Mouse (Mus musculus) hindbrain, embryonic 13.5 days (tissue): ENCODE measurements at regions not wholly inside any gene's neighbourhood (a gene's known extent, or its start where the extent isn't known, plus 50 kb on each side); places are given as distances from the start of the nearest gene placed in this dataset.

Source experiments
- ATAC-seq: fragments of 200-750 bp; cut with Nextera tagmentation; 2 replicates; pipeline ENCODE4 v1.8.0; 2017; ENCODE audit warnings: moderate TSS enrichment; ENCODE audit not compliant: low FRiP score
- H3K27ac ChIP-seq: fragments of 300-500 bp; sonication (generic); 2 replicates; pipeline ENCODE4 v1.5.1; 2015; ENCODE audit warnings: inconsistent platforms, mild to moderate bottlenecking, moderate library complexity
- H3K27me3 ChIP-seq: fragments of 300-500 bp; sonication (generic); 2 replicates; pipeline ENCODE4 v1.6.1; 2015; ENCODE audit warnings: mild to moderate bottlenecking, inconsistent platforms
- H3K36me3 ChIP-seq: fragments of 300-500 bp; sonication (generic); 2 replicates; pipeline ENCODE4 v1.6.1; 2015; ENCODE audit warnings: mild to moderate bottlenecking, inconsistent platforms
- H3K4me1 ChIP-seq: fragments of 300-500 bp; sonication (generic); replicated peaks from 2 replicates; pipeline ENCODE4 v1.6.1; 2015; ENCODE audit warnings: inconsistent platforms
- H3K4me2 ChIP-seq: fragments of 300-500 bp; sonication (generic); 2 replicates; pipeline ENCODE4 v1.6.1; 2015; ENCODE audit warnings: inconsistent platforms, mild to moderate bottlenecking, moderate library complexity
- H3K4me3 ChIP-seq: fragments of 300-500 bp; sonication (generic); 2 replicates; pipeline ENCODE4 v1.5.1; 2015; ENCODE audit warnings: mild to moderate bottlenecking, inconsistent platforms
- H3K9ac ChIP-seq: fragments of 300-500 bp; sonication (generic); 2 replicates; pipeline ENCODE4 v1.6.1; 2015; ENCODE audit warnings: mild to moderate bottlenecking, inconsistent platforms
- H3K9me3 ChIP-seq: fragments of 300-500 bp; sonication (generic); 2 replicates; pipeline ENCODE4 v1.6.1; 2016; ENCODE audit warnings: inconsistent platforms
- WGBS: fragments of 180-500 bp; shearing (Covaris S2); methylation state at CpG from one replicate; pipeline ENCODE4 v1.1.7; 2015; 5-methylcytosine and 5-hydroxymethylcytosine counted together

DNA sequence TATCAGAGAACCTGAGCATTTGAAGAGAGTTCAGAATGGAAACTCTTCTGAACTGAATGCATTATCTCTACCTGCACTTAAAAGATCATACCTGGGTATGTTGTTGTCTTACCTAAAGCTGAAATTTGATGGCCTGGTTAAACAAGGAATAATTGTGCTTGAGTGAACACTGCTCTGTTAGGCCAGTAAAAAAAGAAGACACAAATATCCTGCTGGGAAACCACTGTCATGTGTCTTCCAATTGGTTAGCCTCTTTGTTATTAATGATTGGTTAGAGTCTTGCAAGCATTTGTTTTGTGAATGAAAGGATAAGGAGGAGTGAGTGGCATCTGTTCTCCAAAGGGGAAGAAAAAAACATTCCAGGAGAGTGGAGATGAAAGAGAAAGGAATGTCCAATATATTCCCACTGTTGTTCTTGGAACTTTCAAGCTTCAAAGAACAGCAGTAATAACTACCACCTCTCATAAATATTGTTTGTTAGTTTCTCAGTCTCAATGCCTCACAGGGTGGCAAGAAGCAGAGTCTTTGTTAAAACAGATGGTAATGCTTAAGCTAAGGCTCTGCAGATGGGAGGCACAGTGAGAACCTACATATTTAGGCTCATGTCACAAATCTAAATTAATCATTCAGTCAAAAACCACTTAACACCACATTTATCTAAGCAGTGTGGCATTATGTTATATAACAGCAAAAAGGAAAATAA is 165.5 kb downstream of the Dsel start:
- Histone ChIP-seq H3K4me2 (no peak overlapping the region), H3K9ac (no peak overlapping the region), H3K27me3 (no peaks in the 10 kb centered on the region), H3K36me3 (no peaks in the 10 kb centered on the region), H3K9me3 (no peaks in the 10 kb centered on the region), H3K4me1 (no peaks in the 10 kb centered on the region; the same call in 1 of the 2 replicates), H3K27ac (no peak overlapping the region), H3K4me3 (no peak overlapping the region)
- ATAC-seq, result no peak

- H3K9me3 ChIP-seq, result no peaks in the 10 kb centered on the region
- no peaks in the 10 kb centered on the region for H3K36me3 ChIP-seq
- no peaks in the 10 kb centered on the region for H3K27me3 ChIP-seq
- no peak overlapping the region for H3K27ac ChIP-seq
- no peak overlapping the region for H3K9ac ChIP-seq
- H3K4me1 ChIP-seq, result no peaks in the 10 kb centered on the region
- ATAC-seq, result no peak
- 93% methylated on average over 1 of the region's 1 CpGs for WGBS
- no peak overlapping the region for H3K4me2 ChIP-seq
- no peak overlapping the region for H3K4me3 ChIP-seq
These were observed 203.8 kb downstream of the Dsel start for GRCm38 (mm10) chr1:111660950-111661349.

DNA sequence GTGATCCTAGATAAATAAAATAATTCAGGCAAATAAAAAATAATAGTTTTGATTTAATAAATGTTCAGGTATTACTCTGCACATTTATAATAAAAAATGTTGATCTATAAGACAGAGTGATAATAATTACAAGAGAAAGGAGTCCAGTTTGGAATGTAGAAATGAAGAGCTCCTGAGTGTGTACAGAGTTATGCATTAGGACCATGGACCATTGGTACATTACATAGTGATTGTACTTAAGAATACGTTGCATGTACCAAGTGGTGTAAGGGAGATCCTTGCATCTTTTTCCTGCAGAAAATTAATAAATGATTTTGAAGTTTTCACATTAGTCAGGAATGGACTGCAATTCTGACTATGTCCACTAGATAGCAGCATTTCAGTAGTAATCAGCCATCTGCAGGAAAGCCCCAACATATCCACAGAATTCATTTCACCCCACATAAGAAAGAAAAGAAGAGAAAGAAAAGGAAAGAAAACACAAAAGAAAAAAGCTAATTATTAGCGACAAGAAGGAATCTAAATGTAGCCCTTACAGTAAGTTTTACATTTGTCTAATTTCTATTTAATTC is 204.5 kb downstream of the Dsel start:
- H3K27me3 ChIP-seq, result no peaks in the 10 kb centered on the region
- 3% methylated on average over 2 of the region's 2 CpGs for WGBS
- H3K4me3 ChIP-seq, result no peak overlapping the region
- H3K36me3 ChIP-seq, result no peaks in the 10 kb centered on the region
- ATAC-seq, result no peak
- H3K4me1 ChIP-seq, result no peaks in the 10 kb centered on the region
- H3K4me2 ChIP-seq, result no peak overlapping the region
- H3K27ac ChIP-seq, result no peak overlapping the region
- H3K9ac ChIP-seq, result no peak overlapping the region
- no peaks in the 10 kb centered on the region for H3K9me3 ChIP-seq

- no peak overlapping the region for H3K4me2 ChIP-seq
- no peaks in the 10 kb centered on the region for H3K4me1 ChIP-seq
- H3K9ac ChIP-seq, result no peak overlapping the region
- no peak overlapping the region for H3K27ac ChIP-seq
- 51% methylated on average over 3 of the region's 3 CpGs for WGBS
- no peaks in the 10 kb centered on the region for H3K27me3 ChIP-seq
- H3K4me3 ChIP-seq, result no peak overlapping the region
- H3K9me3 ChIP-seq, result no peaks in the 10 kb centered on the region
- ATAC-seq, result peak; percentile 94
- H3K36me3 ChIP-seq, result no peaks in the 10 kb centered on the region
These were observed 230.8 kb downstream of the Dsel start for GRCm38 (mm10) chr1:111633860-111634460.
